Mouse (Mus musculus) liver, embryonic 12.5 days (tissue): Measurements from ENCODE around the gene Ppp1r1a. TPM values are rescaled to one million over a fixed set of nuclear protein-coding genes. Genes with fewer than 3 reads are reported as not detected.

ENCODE experiments used
- ATAC-seq: fragments of 200-750 bp; cut with Nextera tagmentation; 2 replicates; pipeline ENCODE4 v1.8.0; 2017; ENCODE audit warnings: moderate number of reproducible peaks, mild to moderate bottlenecking, moderate library complexity
- H3K27ac ChIP-seq: fragments of 300-500 bp; sonication (generic); 2 replicates; pipeline ENCODE4 v1.5.1; 2016; ENCODE audit warnings: mild to moderate bottlenecking
- H3K27me3 ChIP-seq: fragments of 300-500 bp; sonication (generic); replicated peaks from 2 replicates; pipeline ENCODE4 v1.6.1; 2016; ENCODE audit warnings: mild to moderate bottlenecking, moderate library complexity
- H3K36me3 ChIP-seq: fragments of 300-500 bp; sonication (generic); 2 replicates; pipeline ENCODE4 v1.6.1; 2016; ENCODE audit warnings: mild to moderate bottlenecking, moderate library complexity
- H3K4me1 ChIP-seq: fragments of 300-500 bp; sonication (generic); 2 replicates; pipeline ENCODE4 v1.6.1; 2016
- H3K4me2 ChIP-seq: fragments of 300-500 bp; sonication (generic); 2 replicates; pipeline ENCODE4 v1.6.1; 2016; ENCODE audit warnings: mild to moderate bottlenecking, moderate library complexity
- H3K4me3 ChIP-seq: fragments of 300-500 bp; sonication (generic); 2 replicates; pipeline ENCODE4 v1.5.1; 2016; ENCODE audit warnings: mild to moderate bottlenecking, moderate library complexity
- H3K9ac ChIP-seq: fragments of 300-500 bp; sonication (generic); 2 replicates; pipeline ENCODE4 v1.6.1; 2016; ENCODE audit warnings: mild to moderate bottlenecking, moderate library complexity
- H3K9me3 ChIP-seq: fragments of 300-500 bp; sonication (generic); replicated peaks from 2 replicates; pipeline ENCODE4 v1.6.1; 2016; ENCODE audit warnings: mild to moderate bottlenecking, moderate library complexity
- WGBS: fragments of 180-500 bp; shearing (Covaris S2); methylation state at CpG from one replicate; pipeline ENCODE4 v1.1.7; 2016; ENCODE audit not compliant: insufficient replicate concordance; 5-methylcytosine and 5-hydroxymethylcytosine counted together
- polyA plus RNA-seq: library from polyadenylated mRNA; unstranded; fragments of >200 nt; fragmentation: Nextera tagmentation; extraction: Ambion mirVana; gene quantifications from 2 replicates; pipeline ENCODE4 v1.2.1, GENCODE M21; 2016

Ppp1r1a gene
- polyA plus RNA-seq, 1 experiment from 2014 or later = 0.67 TPM

GRCm38 (mm10) chr15:103484490-103484889, 53.3 kb downstream of the Ppp1r1a start:
- WGBS = 54% methylated on average over 2 of the region's 2 CpGs
- Histone ChIP-seq H3K27ac (no peak overlapping the region), H3K4me1 (no peaks in the 10 kb centered on the region), H3K9ac (no peak overlapping the region), H3K27me3 (no peaks in the 10 kb centered on the region), H3K36me3 (no peaks in the 10 kb centered on the region), H3K9me3 (no peaks in the 10 kb centered on the region), H3K4me3 (no peak overlapping the region), H3K4me2 (no peak overlapping the region)
- ATAC-seq = no peak

- Histone ChIP-seq H3K4me1 (no peaks in the 10 kb centered on the region), H3K36me3 (no peaks in the 10 kb centered on the region), H3K27me3 (no peaks in the 10 kb centered on the region), H3K4me2 (no peak overlapping the region), H3K9ac (no peak overlapping the region), H3K9me3 (no peaks in the 10 kb centered on the region), H3K4me3 (no peak overlapping the region), H3K27ac (no peak overlapping the region)
- ATAC-seq = no peak
- 7% methylated on average over 1 of the region's 1 CpGs for WGBS
Measured at GRCm38 (mm10) chr15:103482488-103482887, 55.3 kb downstream of the Ppp1r1a start.

Other genes starting within 250 kb of the Ppp1r1a start
- gene Gpr84, start 227.4 kb downstream of the Ppp1r1a start, polyA plus RNA-seq = 0.75 and 0.78 TPM in 2 replicates
- gene Zfp385a, start 197.9 kb downstream of the Ppp1r1a start, polyA plus RNA-seq = 7.7 and 8.2 TPM in 2 replicates
- 21.8 and 23.2 TPM in 2 replicates for gene Itga5, start 171.2 kb downstream of the Ppp1r1a start, polyA plus RNA-seq
- gene Gtsf1, start 107.5 kb downstream of the Ppp1r1a start, polyA plus RNA-seq = not detected in 2 replicates
- gene Gtsf2, start 89.5 kb downstream of the Ppp1r1a start, polyA plus RNA-seq = not detected in 2 replicates
- gene Nckap1l, start 84.2 kb downstream of the Ppp1r1a start, polyA plus RNA-seq = 7.8 and 9.1 TPM in 2 replicates
- 0.30 and 0.36 TPM in 2 replicates for gene Pde1b, start 35.0 kb downstream of the Ppp1r1a start, polyA plus RNA-seq
- gene Glycam1, start 27.1 kb upstream of the Ppp1r1a start, polyA plus RNA-seq = not detected in 2 replicates
- not detected in 2 replicates for gene Mucl1, start 217.5 kb upstream of the Ppp1r1a start, polyA plus RNA-seq